Mouse (Mus musculus): ENCODE measurements around the gene Hs6st3. TPM values are rescaled to one million over a fixed set of nuclear protein-coding genes. Genes with fewer than 3 reads are reported as not detected.

Gene Hs6st3
- polyA plus RNA-seq, 1 experiment from 2014 or later, result not detected

- Histone ChIP-seq H3K9me3 (ENCODE audit: control insufficient read depth, low read length) (no peaks in the 10 kb centered on the region), H3K4me2 (ENCODE audit: low read depth, low read length) (no peak overlapping the region), H3K27ac (ENCODE audit: low read length) (no peak overlapping the region), H3K9ac (ENCODE audit: low read depth, low read length) (no peak overlapping the region), H3K4me1 (ENCODE audit: control insufficient read depth, insufficient read depth, low read length) (no peaks in the 10 kb centered on the region; the same call in 1 of the 2 replicates), H3K4me3 (ENCODE audit: low read length) (no peak overlapping the region), H3K27me3 (replicated peaks; ENCODE audit: control insufficient read depth, insufficient read depth, low read length) (no peaks in the 10 kb centered on the region), H3K36me3 (ENCODE audit: control insufficient read depth, insufficient read depth, low read length) (no peaks in the 10 kb centered on the region)
- ATAC-seq, result no peak
- WGBS, result 77% methylated on average over 3 of the region's 3 CpGs
These were observed 638.1 kb downstream of the Hs6st3 start for GRCm38 (mm10) chr14:119776261-119776660.

- Histone ChIP-seq H3K9ac (ENCODE audit: low read depth, low read length) (no peak overlapping the region), H3K4me2 (ENCODE audit: low read depth, low read length) (no peak overlapping the region), H3K9me3 (ENCODE audit: control insufficient read depth, low read length) (no peaks in the 10 kb centered on the region), H3K27ac (ENCODE audit: low read length) (no peak overlapping the region), H3K36me3 (ENCODE audit: control insufficient read depth, insufficient read depth, low read length) (no peaks in the 10 kb centered on the region), H3K4me3 (ENCODE audit: low read length) (no peak overlapping the region), H3K4me1 (ENCODE audit: control insufficient read depth, insufficient read depth, low read length) (no peaks in the 10 kb centered on the region; the same call in 1 of the 2 replicates), H3K27me3 (replicated peaks; ENCODE audit: control insufficient read depth, insufficient read depth, low read length) (no peaks in the 10 kb centered on the region)
- 80% methylated on average over 12 of the region's 12 CpGs for WGBS
- ATAC-seq, result no peak
These were observed 641.9 kb downstream of the Hs6st3 start for GRCm38 (mm10) chr14:119779982-119780588.

GRCm38 (mm10) chr14:119781111-119781510 is 643.0 kb downstream of the Hs6st3 start:
- H3K4me3 ChIP-seq (ENCODE audit: low read length), result no peak overlapping the region
- H3K4me2 ChIP-seq (ENCODE audit: low read depth, low read length), result no peak overlapping the region
- no peak overlapping the region for H3K27ac ChIP-seq (ENCODE audit: low read length)
- no peaks in the 10 kb centered on the region for H3K36me3 ChIP-seq (ENCODE audit: control insufficient read depth, insufficient read depth, low read length)
- no peaks in the 10 kb centered on the region for H3K9me3 ChIP-seq (ENCODE audit: control insufficient read depth, low read length)
- no peak overlapping the region for H3K9ac ChIP-seq (ENCODE audit: low read depth, low read length)
- 77% methylated on average over 1 of the region's 1 CpGs for WGBS
- H3K4me1 ChIP-seq (ENCODE audit: control insufficient read depth, insufficient read depth, low read length), result no peaks in the 10 kb centered on the region; the same call in 1 of the 2 replicates
- no peaks in the 10 kb centered on the region for H3K27me3 ChIP-seq (replicated peaks; ENCODE audit: control insufficient read depth, insufficient read depth, low read length)
- ATAC-seq, result no peak

GRCm38 (mm10) chr14:119789457-119789856 is 651.3 kb downstream of the Hs6st3 start:
- Histone ChIP-seq H3K9ac (ENCODE audit: low read depth, low read length) (no peak overlapping the region), H3K27ac (ENCODE audit: low read length) (no peak overlapping the region), H3K4me3 (ENCODE audit: low read length) (no peak overlapping the region), H3K36me3 (ENCODE audit: control insufficient read depth, insufficient read depth, low read length) (no peaks in the 10 kb centered on the region), H3K4me1 (ENCODE audit: control insufficient read depth, insufficient read depth, low read length) (no peaks in the 10 kb centered on the region), H3K27me3 (replicated peaks; ENCODE audit: control insufficient read depth, insufficient read depth, low read length) (no peaks in the 10 kb centered on the region), H3K9me3 (ENCODE audit: control insufficient read depth, low read length) (no peaks in the 10 kb centered on the region), H3K4me2 (ENCODE audit: low read depth, low read length) (no peak overlapping the region)
- 92% methylated on average over 8 of the region's 8 CpGs for WGBS
- ATAC-seq, result no peak

- 0 out of 2 replicates have a peak, but pooled peaks have one; percentile 28 for ATAC-seq
- no peaks in the 10 kb centered on the region for H3K9me3 ChIP-seq (ENCODE audit: control insufficient read depth, low read length)
- H3K4me3 ChIP-seq (ENCODE audit: low read length), result no peak overlapping the region
- no peaks in the 10 kb centered on the region for H3K36me3 ChIP-seq (ENCODE audit: control insufficient read depth, insufficient read depth, low read length)
- 38% methylated on average over 9 of the region's 9 CpGs for WGBS
- no peak overlapping the region for H3K4me2 ChIP-seq (ENCODE audit: low read depth, low read length)
- no peak overlapping the region for H3K9ac ChIP-seq (ENCODE audit: low read depth, low read length)
- H3K27ac ChIP-seq (ENCODE audit: low read length), result no peak overlapping the region
- no peaks in the 10 kb centered on the region for H3K4me1 ChIP-seq (ENCODE audit: control insufficient read depth, insufficient read depth, low read length)
- H3K27me3 ChIP-seq (replicated peaks; ENCODE audit: control insufficient read depth, insufficient read depth, low read length), result no peaks in the 10 kb centered on the region
These were observed 659.2 kb downstream of the Hs6st3 start for GRCm38 (mm10) chr14:119797172-119797850.

- Histone ChIP-seq H3K27ac (ENCODE audit: low read length) (no peak overlapping the region), H3K9ac (ENCODE audit: low read depth, low read length) (no peak overlapping the region), H3K9me3 (ENCODE audit: control insufficient read depth, low read length) (no peaks in the 10 kb centered on the region), H3K4me3 (ENCODE audit: low read length) (no peak overlapping the region), H3K27me3 (replicated peaks; ENCODE audit: control insufficient read depth, insufficient read depth, low read length) (no peaks in the 10 kb centered on the region), H3K4me1 (ENCODE audit: control insufficient read depth, insufficient read depth, low read length) (no peaks in the 10 kb centered on the region), H3K36me3 (ENCODE audit: control insufficient read depth, insufficient read depth, low read length) (no peaks in the 10 kb centered on the region), H3K4me2 (ENCODE audit: low read depth, low read length) (no peak overlapping the region)
- 94% methylated on average over 11 of the region's 11 CpGs for WGBS
- ATAC-seq, result no peak
These were observed 660.4 kb downstream of the Hs6st3 start for GRCm38 (mm10) chr14:119798561-119798960.

- Histone ChIP-seq H3K27ac (ENCODE audit: low read length) (no peak overlapping the region), H3K4me2 (ENCODE audit: low read depth, low read length) (no peak overlapping the region), H3K4me3 (ENCODE audit: low read length) (no peak overlapping the region), H3K36me3 (ENCODE audit: control insufficient read depth, insufficient read depth, low read length) (no peaks in the 10 kb centered on the region), H3K27me3 (replicated peaks; ENCODE audit: control insufficient read depth, insufficient read depth, low read length) (no peaks in the 10 kb centered on the region), H3K9ac (ENCODE audit: low read depth, low read length) (no peak overlapping the region), H3K4me1 (ENCODE audit: control insufficient read depth, insufficient read depth, low read length) (no peaks in the 10 kb centered on the region), H3K9me3 (ENCODE audit: control insufficient read depth, low read length) (no peaks in the 10 kb centered on the region)
- 73% methylated on average over 11 of the region's 11 CpGs for WGBS
- no peak for ATAC-seq
These were observed 662.7 kb downstream of the Hs6st3 start for GRCm38 (mm10) chr14:119800856-119801255.

GRCm38 (mm10) chr14:119813898-119814297 is 675.8 kb downstream of the Hs6st3 start:
- H3K27me3 ChIP-seq (replicated peaks; ENCODE audit: control insufficient read depth, insufficient read depth, low read length), result no peaks in the 10 kb centered on the region
- no peaks in the 10 kb centered on the region for H3K4me1 ChIP-seq (ENCODE audit: control insufficient read depth, insufficient read depth, low read length)
- H3K4me3 ChIP-seq (ENCODE audit: low read length), result no peak overlapping the region
- H3K9me3 ChIP-seq (ENCODE audit: control insufficient read depth, low read length), result no peaks in the 10 kb centered on the region
- ATAC-seq, result peak; percentile 65; the same call in 1 of the 2 replicates
- H3K9ac ChIP-seq (ENCODE audit: low read depth, low read length), result no peak overlapping the region
- no peak overlapping the region for H3K4me2 ChIP-seq (ENCODE audit: low read depth, low read length)
- 67% methylated on average over 4 of the region's 4 CpGs for WGBS
- no peaks in the 10 kb centered on the region for H3K36me3 ChIP-seq (ENCODE audit: control insufficient read depth, insufficient read depth, low read length)
- no peak overlapping the region for H3K27ac ChIP-seq (ENCODE audit: low read length)

- H3K27ac ChIP-seq (ENCODE audit: low read length), result no peak overlapping the region
- ATAC-seq, result no peak
- no peak overlapping the region for H3K9ac ChIP-seq (ENCODE audit: low read depth, low read length)
- no peaks in the 10 kb centered on the region for H3K27me3 ChIP-seq (replicated peaks; ENCODE audit: control insufficient read depth, insufficient read depth, low read length)
- no peaks in the 10 kb centered on the region for H3K9me3 ChIP-seq (ENCODE audit: control insufficient read depth, low read length)
- H3K4me3 ChIP-seq (ENCODE audit: low read length), result no peak overlapping the region
- H3K4me2 ChIP-seq (ENCODE audit: low read depth, low read length), result no peak overlapping the region
- no peaks in the 10 kb centered on the region for H3K4me1 ChIP-seq (ENCODE audit: control insufficient read depth, insufficient read depth, low read length)
- H3K36me3 ChIP-seq (ENCODE audit: control insufficient read depth, insufficient read depth, low read length), result no peaks in the 10 kb centered on the region
- WGBS, result 71% methylated on average over 5 of the region's 5 CpGs
These were observed 677.5 kb downstream of the Hs6st3 start for GRCm38 (mm10) chr14:119815616-119816015.

Measured in intestine, embryonic 16.5 days (tissue).